Mouse (Mus musculus) right cerebral cortex, postnatal 10 days (tissue): ENCODE measurements around the gene Rfpl4.
"Not testable (repeated sequence)": the region's sequence is repeated elsewhere in the genome, so short reads cannot be mapped to it uniquely, and the experiment has no call there.

Experiments used
- DNase-seq, 2 experiments: peaks; one replicate each; pipeline ENCODE4 v3.0.0; 2021; ENCODE audit warnings: low spot score in 2 of 2

The Rfpl4 gene

GRCm38 (mm10) chr7:5080815-5081214, 35.9 kb downstream of the Rfpl4 start:
- no peak for DNase-seq

GRCm38 (mm10) chr7:5080010-5080751, 36.6 kb downstream of the Rfpl4 start, which contains the start of gene Epn1:
Gene Epn1, plus strand, starts transcription at chr7:5080235.
- peak; percentile 98 for DNase-seq

GRCm38 (mm10) chr7:5079365-5080009, 37.3 kb downstream of the Rfpl4 start:
- not testable (repeated sequence) for DNase-seq

GRCm38 (mm10) chr7:5076931-5077330, 39.8 kb downstream of the Rfpl4 start:
- DNase-seq = no peak

GRCm38 (mm10) chr7:5074984-5075383, 41.8 kb downstream of the Rfpl4 start:
- DNase-seq = no peak

GRCm38 (mm10) chr7:5073586-5073985, 43.2 kb downstream of the Rfpl4 start:
- no peak for DNase-seq

GRCm38 (mm10) chr7:5064886-5065285, 51.9 kb downstream of the Rfpl4 start:
- no peak for DNase-seq

GRCm38 (mm10) chr7:5062360-5063001, 54.3 kb downstream of the Rfpl4 start:
- DNase-seq = peak; percentile 80 to 87

GRCm38 (mm10) chr7:5061774-5062359, 54.9 kb downstream of the Rfpl4 start, which contains the start of gene U2af2:
Gene U2af2, plus strand, starts transcription at chr7:5062143.
- DNase-seq = peak; percentile 96

GRCm38 (mm10) chr7:5060944-5061773, 55.6 kb downstream of the Rfpl4 start:
- DNase-seq = peak; percentile 98 to 100

GRCm38 (mm10) chr7:5060239-5060731, 56.5 kb downstream of the Rfpl4 start:
- peak; percentile 85 to 91 for DNase-seq
